Comparison of ENCODE assay signal across 34 mouse cellular contexts in the genomic region with DNA sequence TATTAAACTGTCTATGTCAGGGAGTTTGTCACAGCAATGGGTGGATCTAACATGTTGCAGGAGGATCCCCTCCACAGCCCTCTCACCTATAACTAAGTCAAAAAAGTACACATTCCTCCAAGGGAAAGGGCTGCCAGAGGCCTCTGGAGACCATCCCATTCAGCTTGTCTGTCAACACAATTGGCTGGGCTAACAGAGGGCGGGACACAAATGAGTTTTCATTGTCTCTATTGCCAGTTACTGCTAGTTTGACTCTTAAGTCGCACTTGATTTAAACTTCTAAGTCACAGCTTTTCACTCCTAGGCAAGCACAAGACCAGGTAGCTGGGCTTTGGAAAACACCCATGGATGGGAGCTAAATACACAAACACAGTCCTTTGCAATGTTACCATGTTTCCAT.
"Had no signal": no experiment of that assay in that cellular context is flagged by ENCODE, and none has a peak within 500 bp of the region (broad histone marks: within the 10 kb centered on the region; RNA-seq: fewer than 3 reads in every experiment).

No protein-coding gene starts in this region.

- H3K9me3 ChIP-seq: heart, embryonic 12.5 days; heart, embryonic 13.5 days; heart, embryonic 15.5 days; hindbrain, embryonic 10.5 days; hindbrain, embryonic 12.5 days; hindbrain, embryonic 13.5 days; hindbrain, embryonic 15.5 days; intestine, embryonic 15.5 days; kidney, embryonic 15.5 days had no signal

- H3K4me3 ChIP-seq: heart, embryonic 12.5 days; heart, embryonic 13.5 days; heart, embryonic 15.5 days; hindbrain, embryonic 10.5 days; hindbrain, embryonic 12.5 days; hindbrain, embryonic 13.5 days; hindbrain, embryonic 15.5 days; intestine, embryonic 15.5 days; kidney, embryonic 15.5 days; layer of hippocampus, adult 2 months; left cerebral cortex, adult 2 months had no signal

- H3K9ac ChIP-seq: heart, embryonic 12.5 days; heart, embryonic 13.5 days; heart, embryonic 15.5 days; hindbrain, embryonic 12.5 days; hindbrain, embryonic 13.5 days; hindbrain, embryonic 14.5 days; hindbrain, embryonic 15.5 days; intestine, embryonic 15.5 days; kidney, embryonic 15.5 days had no signal

- H3K4me2 ChIP-seq: heart, embryonic 11.5 days; heart, embryonic 12.5 days; heart, embryonic 13.5 days; heart, embryonic 15.5 days; hindbrain, embryonic 12.5 days; hindbrain, embryonic 13.5 days; hindbrain, embryonic 14.5 days; hindbrain, embryonic 15.5 days; intestine, embryonic 15.5 days; kidney, embryonic 15.5 days had no signal

- H3K36me3 ChIP-seq: heart, embryonic 12.5 days; heart, embryonic 13.5 days; heart, embryonic 15.5 days; hindbrain, embryonic 10.5 days; hindbrain, embryonic 12.5 days; hindbrain, embryonic 13.5 days; hindbrain, embryonic 15.5 days; intestine, embryonic 15.5 days; kidney, embryonic 15.5 days had no signal

- ATAC-seq: hindbrain, embryonic 16.5 days; hindbrain, postnatal 0 days; inflammation-experienced regulatory T-cells, adult 6 months; intestine, embryonic 15.5 days; intestine, embryonic 16.5 days had no signal

- DNase-seq: heart, postnatal 10 days; heart, postnatal 14 days; heart, postnatal 36 days; heart, postnatal 4 days; kidney, adult 11 months; kidney, adult 18-20 months; kidney, adult 2 months; kidney, adult 8-10 months; kidney, adult 9 months; kidney, postnatal 10 days; kidney, postnatal 14 days; kidney, postnatal 25 days; kidney, postnatal 36 days; kidney, postnatal 4 days; layer of hippocampus, adult 9-11 months; layer of hippocampus, postnatal 36 days had no signal

- H3K27ac ChIP-seq: heart, embryonic 13.5 days; heart, embryonic 15.5 days; hindbrain, embryonic 10.5 days; hindbrain, embryonic 12.5 days; hindbrain, embryonic 13.5 days; hindbrain, embryonic 14.5 days; hindbrain, embryonic 15.5 days; hindbrain, postnatal 0 days; intestine, embryonic 15.5 days; kidney, embryonic 15.5 days; kidney, postnatal 0 days; layer of hippocampus, adult 2 months; left cerebral cortex, adult 2 months had no signal

- H3K4me1 ChIP-seq: heart, embryonic 12.5 days; heart, embryonic 13.5 days; heart, embryonic 15.5 days; hindbrain, embryonic 10.5 days; intestine, embryonic 15.5 days had no signal

- H3K27me3 ChIP-seq: heart, embryonic 12.5 days; heart, embryonic 13.5 days; heart, embryonic 15.5 days; hindbrain, embryonic 12.5 days; hindbrain, embryonic 13.5 days; hindbrain, embryonic 15.5 days; intestine, embryonic 15.5 days; kidney, embryonic 15.5 days had no signal
